Mouse (Mus musculus): ENCODE data around the gene Arhgef28.

DNA sequence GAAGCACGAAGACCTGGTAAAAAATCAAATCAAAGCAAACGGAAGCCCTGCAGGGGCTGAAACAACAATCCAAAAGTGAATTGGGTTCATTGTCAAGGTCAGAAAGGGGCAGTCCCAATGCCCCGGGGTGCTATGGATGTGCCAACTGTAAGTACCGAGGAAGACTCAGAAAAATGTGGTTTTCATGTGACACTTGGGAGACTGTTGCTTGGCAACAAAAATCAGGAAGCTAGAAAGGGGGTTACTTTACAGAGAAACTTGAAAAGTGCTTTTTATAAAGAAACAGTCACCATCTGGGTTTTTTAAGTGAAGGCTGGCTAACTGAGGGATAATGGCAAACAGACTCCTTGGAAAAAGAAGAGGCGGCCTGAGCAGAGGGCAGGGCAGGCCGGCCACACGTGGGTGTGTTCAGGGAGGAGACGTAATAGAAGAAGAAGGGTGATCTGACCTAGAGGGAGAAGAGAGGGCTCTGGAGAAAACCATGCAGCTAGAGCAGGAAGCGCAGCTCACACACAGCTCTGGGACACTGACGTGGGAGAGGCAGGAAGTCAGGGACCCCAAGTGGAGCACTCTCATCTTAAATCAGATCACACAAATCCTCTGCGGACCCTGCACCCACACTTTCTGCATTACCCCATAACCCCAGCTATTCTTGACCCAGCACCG is 70.2 kb downstream of the Arhgef28 start:
- TF ChIP-seq CTCF (IDR thresholded peaks at IDR 0.05; ENCODE audit: low read depth) = no peak
- TF ChIP-seq EP300 (IDR thresholded peaks at IDR 0.05; ENCODE audit: low read depth) = no peak

Measured in liver, embryonic 14.5 days (tissue).